Mouse (Mus musculus) frontal cortex, adult (tissue): ENCODE data around the gene Rp2.

Experiments
- ATAC-seq: cut with Nextera tagmentation; 2 replicates; pipeline ENCODE4 v1.9.2; 2017; ENCODE audit warnings: mild to moderate bottlenecking, moderate library complexity, mixed read lengths; ENCODE audit not compliant: low TSS enrichment

Gene Rp2

DNA sequence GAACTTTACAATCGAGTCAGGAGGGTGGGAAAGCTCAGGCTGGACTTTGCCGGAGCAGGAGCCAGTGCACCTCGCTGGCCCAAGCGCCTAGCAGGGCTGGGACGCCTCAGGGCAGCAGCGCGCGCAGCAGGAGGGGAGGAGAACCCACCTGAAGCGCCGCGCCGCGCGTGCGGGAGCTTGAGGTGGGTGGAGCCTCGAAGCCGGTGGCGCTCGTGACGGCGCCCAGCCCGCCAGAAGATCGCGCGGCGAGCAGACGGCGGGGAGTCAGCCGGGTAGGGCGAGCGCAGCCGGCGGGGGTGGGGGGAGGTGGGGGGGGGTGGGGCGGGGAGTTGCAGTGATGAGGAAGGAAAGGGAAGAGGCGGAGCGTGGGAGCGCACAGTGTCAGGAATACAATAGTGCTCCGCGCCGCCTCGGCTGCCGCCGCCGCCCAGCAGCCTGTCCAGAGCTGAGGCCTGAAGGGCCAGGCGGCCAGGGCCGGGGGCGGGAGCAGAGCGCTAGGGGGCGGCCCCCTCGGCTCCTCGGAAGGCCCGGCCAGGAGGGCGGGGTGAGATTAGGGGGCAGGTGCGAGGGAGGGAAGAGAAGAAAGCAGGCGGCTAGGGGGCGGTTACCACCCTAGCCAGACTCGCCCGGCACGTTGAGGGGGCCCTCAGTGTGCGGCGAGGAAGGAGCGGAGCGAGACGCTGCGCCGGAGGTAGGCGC lies 61.0 kb downstream of the Rp2 start, which contains the start of gene Jade3:
Jade3 (plus strand) TSS at position 549 of the 699 bp plus-strand sequence.
- peak; percentile 89 for ATAC-seq

DNA sequence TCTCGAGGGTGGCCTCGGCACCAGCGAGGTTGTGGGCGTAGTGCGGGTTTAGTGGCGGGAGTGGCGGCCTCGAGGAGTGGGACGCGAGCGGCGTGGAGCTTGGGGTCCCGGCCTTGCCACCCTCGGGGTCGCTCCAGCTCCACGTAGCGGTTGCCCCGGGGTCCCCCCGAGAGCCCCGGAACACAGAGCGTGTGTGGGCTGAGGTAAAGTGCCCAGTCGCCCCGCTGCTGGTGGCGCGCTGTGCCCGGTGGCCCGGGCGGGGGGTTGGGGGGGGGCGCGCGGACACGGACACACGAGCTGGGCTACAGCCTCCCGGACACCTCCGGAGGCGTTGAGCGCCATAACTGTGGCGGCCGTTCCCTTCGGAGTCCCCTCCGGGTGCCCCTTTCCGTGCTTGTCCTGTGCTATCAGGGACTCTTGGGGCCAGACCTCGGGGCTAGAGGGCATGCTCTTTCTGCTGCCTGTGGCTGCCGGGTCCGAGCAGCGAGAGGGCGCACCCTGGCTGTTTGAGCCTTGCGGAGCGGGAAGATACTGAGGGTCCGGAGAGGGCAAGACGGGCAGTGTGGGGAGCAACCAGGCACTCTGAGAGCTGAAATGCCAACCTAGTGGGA lies 61.7 kb downstream of the Rp2 start:
- peak; percentile 24 for ATAC-seq
